Mouse (Mus musculus) right cerebral cortex, postnatal 4 days (tissue): ENCODE results near the gene Rbfox2.

Source experiments
- DNase-seq: peaks from one replicate; pipeline ENCODE4 v3.0.0-alpha.2; 2022

The Rbfox2 gene

DNA sequence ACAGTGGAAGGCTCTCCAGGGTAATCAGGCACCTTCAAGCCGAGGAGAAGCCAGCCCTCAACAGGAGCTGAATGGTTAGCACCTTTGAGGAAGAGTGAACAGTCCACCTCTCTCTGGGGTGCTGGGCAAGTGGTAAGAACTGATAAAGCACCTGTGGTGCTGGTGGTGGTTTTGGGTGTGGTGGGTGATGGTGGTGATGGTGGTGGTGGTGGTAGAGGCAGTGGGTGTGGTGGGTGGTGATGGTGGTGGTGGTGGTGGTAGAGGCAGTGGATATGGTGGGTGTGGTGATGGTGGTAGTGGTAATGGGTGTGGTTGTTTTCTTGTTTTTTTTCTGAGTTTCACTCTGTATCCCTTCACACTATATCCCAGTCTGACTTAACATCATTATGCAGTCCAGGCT is 253.8 kb downstream of the Rbfox2 start:
- no peak for DNase-seq

DNA sequence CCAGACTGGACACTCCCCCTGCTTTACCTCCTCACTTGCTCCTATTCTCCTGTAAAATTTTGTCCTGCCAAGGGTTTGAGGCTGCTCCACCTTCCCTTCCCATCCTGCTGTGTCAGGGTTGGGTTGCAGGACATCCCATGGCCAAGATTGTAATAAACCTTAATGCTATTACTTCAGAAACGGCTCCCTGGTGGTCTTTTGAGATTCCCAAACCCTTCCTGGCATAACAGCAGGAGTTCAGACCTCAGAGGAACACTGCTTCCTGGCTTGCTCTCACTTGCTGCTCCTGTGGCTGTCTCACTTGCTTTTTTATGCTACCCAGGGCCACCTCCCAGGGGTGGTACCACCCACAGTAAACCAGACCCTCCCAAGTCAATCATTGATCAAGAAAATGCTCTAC is 254.6 kb downstream of the Rbfox2 start:
- DNase-seq = no peak

DNA sequence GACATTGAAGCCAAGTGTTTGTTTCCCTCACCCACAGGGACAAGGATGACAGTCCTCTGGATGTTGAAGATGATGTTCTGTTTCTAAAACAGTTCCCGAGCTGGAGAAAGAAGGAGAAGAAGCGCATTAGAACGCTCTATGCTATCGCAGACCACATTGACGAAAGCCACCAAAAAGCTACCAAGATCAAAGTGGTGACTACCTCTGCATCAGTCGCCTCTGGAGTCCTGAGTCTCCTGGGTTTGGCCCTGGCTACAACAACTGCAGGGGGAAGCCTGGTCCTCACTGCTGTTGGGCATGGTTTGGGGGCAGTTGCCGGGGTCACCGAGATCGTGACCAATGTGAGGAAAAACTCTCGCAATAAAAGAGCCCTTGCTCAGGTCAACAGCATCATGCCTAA is 256.2 kb downstream of the Rbfox2 start, which contains the start of gene Mb:
Mb (minus strand) TSS at position 101 of the 400 bp plus-strand sequence.
- no peak for DNase-seq

DNA sequence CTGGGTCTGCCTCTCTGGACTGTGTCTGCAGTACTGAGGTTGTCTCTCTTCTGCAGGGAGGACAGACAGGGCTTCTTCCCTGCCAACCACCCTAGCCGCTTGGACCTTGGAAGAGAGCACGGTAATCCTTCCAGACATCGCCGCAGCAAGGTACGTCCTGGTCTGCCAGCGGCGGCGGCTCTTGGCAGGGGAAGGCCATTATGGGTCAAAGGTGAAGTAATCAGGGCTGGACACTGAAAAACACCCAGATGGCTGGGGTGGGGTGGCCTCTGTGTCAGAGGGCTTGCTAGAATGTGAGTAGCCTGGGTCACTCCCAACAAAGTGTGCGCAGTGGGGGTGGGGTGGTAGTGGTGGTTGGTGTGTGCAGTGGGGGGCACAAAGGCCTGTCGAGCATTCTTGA is 261.2 kb downstream of the Rbfox2 start:
- DNase-seq = no peak

DNA sequence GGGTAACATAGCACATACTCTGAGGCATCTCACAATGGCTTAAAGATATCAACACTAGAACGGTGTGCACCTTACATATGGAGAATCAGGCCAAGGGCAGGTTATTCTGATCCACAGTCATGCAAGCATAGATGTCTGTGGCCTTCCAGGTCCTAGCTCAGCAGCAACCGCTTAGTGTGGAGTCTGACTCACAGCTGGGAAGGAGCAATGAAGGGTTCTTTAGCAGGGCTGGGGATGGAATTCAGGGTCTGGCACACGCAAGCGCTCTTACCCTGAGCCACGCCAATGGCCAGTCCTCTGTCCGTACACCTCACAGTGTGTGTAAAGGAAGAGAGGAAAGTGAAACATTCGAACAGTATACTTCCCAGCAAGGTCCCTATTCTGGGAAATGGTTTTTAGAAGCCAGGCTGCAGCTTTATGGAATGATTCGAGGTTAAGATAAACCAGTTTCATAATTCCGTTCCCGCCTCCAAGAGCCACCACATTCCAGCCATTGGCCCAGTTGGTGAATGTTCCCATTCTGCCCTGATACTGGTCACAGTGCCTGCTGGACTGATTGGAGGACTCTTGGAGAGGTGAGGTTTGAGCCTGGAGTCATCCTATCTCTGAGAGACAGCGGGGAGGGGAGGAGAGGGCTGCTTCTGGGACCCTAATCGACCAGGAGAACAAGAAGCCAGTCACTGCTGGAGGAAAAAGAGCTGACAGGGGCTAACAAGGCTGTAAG is 262.0 kb downstream of the Rbfox2 start, which contains the start of gene Apol6:
Apol6 (plus strand) TSS at position 133 of the 724 bp plus-strand sequence.
- no peak for DNase-seq

DNA sequence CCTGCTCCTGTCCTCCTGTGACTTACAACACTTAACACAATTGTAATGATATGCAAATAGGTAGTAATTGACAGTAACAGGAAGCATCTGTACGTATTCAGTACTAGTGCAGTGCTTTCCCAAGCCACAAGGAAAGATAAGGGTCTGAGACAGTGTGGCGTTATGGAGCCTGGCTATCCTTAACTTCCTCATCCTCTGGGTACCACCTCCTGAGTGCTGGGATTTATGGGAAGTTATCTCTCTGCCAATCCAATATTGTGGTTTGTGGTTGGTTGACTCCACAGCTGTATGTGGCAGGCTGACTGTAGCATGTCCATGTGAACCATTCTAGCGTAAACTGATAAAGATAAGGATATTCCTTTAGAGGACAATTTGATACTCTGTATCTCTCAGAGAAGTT is 266.0 kb downstream of the Rbfox2 start:
- no peak for DNase-seq

DNA sequence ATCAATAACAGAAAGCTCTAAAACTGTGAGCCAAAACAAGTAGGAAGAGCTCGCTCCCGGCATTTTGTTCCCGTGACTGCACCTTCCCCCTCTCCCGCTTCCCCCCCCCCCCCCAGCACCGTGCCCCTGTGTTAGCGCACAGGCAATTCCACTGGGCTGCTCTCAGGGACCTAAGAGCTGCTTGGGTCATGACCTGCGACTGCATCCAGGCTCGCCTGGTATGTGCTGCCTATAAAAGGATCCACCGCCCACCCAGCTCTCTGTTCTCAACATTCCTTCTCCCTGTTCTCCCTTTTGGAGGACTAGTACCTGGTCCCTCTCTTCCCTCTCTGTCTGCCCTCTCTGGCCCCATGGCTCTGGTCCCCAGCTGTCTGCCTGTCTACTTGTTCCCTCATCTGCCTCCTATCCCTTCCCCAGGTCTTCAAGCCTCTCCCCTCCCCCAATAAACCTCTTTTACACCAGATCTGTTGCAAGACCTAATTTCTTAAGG is 267.5 kb downstream of the Rbfox2 start:
- no peak for DNase-seq

DNA sequence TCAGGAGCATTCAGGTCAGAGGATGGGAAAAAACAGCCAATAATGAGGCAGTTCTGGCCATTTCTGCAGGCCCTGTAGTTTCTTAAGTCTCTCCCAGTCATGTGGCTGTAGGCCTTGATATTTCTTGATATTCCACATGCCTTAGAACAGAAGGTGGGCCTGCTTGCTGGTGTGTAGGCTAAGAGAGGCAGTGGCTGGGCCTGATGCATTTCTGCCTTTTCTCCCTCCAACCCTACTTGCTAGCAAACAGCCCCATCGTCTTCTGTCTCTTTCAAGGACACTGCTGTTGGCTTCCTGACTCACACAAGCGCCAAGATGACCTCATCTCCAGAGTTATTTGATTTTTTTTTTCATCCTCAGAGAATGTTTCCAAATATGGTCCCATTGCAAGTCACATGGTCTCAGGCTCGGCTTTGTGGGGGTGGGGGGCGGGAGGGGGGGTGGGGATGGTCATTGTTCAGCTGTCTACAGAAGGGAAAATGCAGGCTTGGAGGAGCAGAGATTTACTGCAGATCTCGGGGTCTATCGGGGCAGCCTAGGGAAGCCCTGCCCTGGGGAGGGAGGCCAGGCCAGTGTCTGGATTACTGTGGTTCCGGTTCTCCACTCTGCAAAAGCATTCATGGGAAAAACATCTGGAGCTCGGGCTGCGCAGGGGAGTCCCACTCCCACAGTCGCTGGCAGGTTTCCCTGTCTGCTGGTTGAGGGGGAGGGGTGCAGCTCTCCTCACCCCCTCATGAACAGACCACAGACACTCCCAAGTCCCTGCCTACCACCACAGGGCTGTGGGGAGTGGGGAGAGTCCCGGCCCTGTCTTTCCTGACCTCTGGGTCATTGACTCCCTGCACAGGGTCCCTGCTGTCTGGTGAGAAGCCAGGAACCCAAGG is 269.3 kb downstream of the Rbfox2 start:
- DNase-seq = no peak

DNA sequence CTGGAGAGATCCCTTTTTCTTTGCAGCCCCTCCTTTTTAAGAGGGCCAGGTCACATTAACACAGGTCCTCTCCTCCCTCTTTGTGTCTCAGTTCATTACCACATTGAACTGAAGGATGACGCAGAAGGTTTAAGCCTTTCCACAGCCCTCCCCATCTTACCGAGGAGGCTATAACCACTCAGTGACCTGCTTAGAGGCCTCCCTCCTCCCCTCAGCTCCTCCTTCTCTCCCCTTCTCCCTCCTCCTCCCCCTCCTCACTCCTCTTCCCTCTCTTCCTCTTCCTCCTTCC is 269.9 kb downstream of the Rbfox2 start:
- no peak for DNase-seq

DNA sequence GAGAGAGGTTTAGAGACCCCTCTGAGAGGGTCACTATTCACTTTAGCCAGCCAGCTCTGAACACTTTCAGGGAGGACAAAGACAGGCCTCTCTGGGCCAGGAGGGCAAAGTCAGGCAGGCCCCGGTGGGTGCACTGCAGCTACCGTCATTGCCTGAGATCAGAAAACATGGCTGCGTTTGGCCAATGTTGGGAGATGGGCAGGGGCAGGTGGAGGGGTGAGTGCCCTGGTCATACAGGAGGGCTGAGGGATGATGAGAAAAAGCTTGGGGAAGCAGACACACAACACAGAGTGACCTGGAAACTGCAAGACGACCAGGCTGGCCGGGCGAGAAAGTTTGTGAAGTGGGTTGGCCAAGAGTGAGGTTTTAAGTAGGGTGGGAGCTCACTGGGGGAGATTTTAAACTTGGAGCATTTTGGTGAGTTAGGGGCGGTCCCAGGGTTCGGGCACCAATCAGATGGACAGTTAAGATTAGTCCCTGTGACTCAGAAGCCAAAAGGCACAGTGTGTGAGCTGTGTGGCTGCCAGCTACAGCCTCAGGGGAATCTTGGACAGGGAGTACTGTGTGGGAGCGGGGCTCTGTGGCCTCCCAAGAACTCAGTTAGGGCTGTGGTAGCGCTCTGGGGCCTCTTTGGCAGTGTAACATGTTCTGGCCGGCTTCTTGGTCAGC is 270.4 kb downstream of the Rbfox2 start:
- DNase-seq = no peak

DNA sequence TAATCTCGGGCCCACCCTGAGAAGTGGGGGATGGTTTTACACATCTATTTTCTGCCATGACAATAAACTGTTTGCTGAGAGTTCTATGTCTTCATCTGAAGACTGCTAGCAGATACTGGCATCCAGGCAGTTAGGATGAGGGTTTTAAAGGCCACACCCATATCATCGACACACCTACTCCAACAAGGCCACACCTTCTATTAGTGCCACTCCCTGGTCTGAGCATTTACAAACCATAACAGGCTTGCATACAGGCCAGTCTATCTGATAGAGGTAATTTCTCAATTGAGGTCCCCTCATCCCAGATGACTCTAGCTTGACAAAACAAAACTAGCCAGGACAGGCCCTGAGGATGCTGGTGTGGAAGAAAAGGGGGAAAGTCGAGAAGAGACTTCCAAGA is 271.2 kb downstream of the Rbfox2 start:
- no peak for DNase-seq

DNA sequence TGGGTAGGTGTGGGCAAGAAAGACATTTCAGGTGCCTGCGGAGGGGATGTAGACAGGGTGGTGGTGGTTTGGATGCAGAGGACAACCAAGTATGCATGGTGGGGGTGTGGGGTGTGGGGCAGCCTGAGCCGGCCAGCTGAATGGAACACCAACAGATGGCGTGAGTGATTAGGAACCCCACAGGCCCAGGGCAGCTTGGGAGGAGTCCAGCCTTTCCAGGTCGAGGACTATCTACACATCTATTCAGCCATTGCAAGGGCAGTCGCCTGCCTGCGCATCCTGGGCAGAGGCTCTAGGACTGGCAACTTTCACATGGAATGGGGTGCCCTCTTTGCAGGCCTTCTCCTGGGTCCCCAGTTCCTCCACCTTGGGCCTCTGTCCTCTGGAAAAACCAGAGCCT is 272.3 kb downstream of the Rbfox2 start:
- DNase-seq = no peak

DNA sequence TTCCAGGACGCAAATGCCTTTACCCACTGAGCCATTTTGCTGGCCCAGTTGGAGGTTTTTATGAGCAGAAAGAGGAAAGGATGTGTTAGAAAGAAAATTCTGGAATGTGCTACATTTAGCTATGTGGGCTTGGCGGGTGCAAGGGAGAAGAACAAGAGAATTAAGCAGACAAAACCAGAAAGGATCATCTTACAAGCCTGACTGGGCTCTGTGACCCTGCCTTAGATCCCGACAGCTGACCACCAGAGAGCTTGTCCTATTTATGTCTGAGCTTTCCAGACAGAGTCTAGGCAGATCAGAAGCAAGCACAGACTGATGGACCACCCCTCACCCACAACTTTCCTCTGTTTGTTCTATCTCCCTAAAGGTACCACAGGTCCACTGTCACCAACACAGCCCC is 275.5 kb downstream of the Rbfox2 start:
- DNase-seq = no peak

DNA sequence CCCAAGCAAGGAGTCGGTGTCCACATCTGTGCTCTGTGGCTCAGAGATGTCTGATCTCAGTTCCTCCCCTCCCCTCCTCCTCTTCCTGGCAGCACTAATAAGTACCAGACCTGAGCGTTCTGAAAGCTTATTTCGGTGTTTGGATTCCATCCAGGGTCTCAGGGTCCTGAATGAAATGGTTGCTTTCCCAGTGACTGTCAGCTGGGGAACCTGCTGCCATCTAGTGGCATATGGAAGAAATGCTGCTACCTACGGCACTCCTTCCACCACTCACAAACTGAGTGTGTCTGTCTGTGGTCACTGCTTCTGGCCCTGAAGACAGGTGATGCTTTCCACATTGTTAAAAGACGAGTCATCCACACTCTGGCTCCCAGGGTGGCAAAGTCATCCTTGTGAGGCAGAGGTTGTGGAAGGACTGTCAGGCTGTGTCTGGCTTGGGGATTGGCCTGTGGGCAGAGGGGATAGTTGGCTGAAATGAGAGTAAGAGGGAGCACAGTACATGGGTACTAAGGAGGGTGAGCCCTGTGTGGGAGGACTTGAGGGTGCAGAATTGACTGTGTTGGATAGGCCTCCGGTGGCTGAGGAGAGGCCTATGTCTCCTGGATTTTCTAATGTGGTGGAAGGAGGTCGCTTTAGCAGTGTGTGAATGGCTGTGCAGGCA is 277.3 kb downstream of the Rbfox2 start:
- peak; percentile 60 for DNase-seq
